ENCODE assay signal across 17 mouse cellular contexts in the genomic region with DNA sequence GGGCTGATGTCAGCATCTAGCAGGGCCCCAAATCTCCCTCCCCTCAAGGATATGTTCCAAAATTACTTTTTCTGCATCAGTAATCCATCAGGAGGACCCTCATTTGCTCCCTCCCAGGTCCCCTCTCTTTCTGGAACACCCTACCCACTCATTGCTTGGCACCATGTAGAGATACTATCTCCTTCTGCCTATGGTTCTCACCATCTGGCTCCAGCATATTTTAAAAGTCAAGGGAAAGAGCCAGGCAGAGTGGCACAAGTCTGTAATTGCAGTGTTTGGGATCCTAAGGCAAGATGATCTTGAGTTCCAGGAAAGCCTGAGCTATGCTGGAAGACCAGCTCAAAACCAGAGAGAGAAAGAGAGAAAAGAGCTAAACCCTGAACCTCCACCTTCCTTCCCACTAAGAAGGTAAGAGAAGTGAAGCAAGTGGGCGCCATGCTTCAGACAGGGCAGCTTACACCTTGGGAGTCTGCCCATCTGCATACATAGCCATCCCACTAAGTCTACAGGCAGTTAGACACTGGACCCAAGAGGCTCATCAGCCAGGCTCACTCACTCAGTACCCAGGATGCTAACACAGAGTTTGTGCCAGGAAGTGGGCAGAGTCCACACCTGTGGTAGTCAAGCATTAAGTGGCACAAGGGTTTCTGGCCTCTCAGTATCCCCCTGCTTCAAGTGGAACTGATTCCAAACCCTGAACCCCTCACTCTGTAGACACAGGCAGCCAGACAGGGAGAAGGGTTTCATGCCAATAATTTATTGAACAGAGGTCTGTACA. TPM values are rescaled to one million over a fixed set of nuclear protein-coding genes. Genes with fewer than 3 reads are reported as not detected.
A peak's percentile ranks its signal among the peaks of the same experiment; 100 is the strongest.
DNase-seq lines count a peak whose midpoint lies in the region; ATAC-seq and TF ChIP-seq lines count a peak whose summit lies in the region.
"Had no signal": no experiment of that assay in that cellular context is flagged by ENCODE, and none has a peak within 500 bp of the region (broad histone marks: within the 10 kb centered on the region; RNA-seq: fewer than 3 reads in every experiment).

No protein-coding gene starts in this region.

- peaks cover 91% of the 10 kb centered on the region for H3K36me3 ChIP-seq in hindbrain, embryonic 13.5 days
- H3K36me3 ChIP-seq in hindbrain, embryonic 12.5 days = peaks cover 88% of the 10 kb centered on the region
- peaks cover 85 to 97% of the 10 kb centered on the region in 2 experiments for H3K36me3 ChIP-seq in CH12.LX (replicated peaks in 1 of 2; ENCODE audit: control insufficient read depth in 1 of 2, insufficient read depth in 1 of 2, low read length in 1 of 2)

- H3K4me3 ChIP-seq in hindbrain, embryonic 13.5 days = no peak overlapping the region
- no peak overlapping the region for H3K4me3 ChIP-seq in hindbrain, embryonic 12.5 days
- no peak overlapping the region for H3K4me3 ChIP-seq in layer of hippocampus, adult 2 months
- H3K4me3 ChIP-seq in CH12.LX (replicated peaks in 1 of 3; ENCODE audit: low read depth in 2 of 3, low read length in 2 of 3, poor library complexity in 1 of 3) = no peak overlapping the region
- H3K4me3 ChIP-seq in cortical plate, adult 2 months (ENCODE audit: insufficient read depth, low read length) = no peak overlapping the region
- H3K4me3 ChIP-seq: forebrain, embryonic 12.5 days; gastrocnemius, adult 2 months; hindbrain, embryonic 15.5 days; midbrain, embryonic 10.5 days had no signal

- no peak for DNase-seq in layer of hippocampus, adult 2 months (ENCODE audit: low spot score in 2 of 2)
- DNase-seq in layer of hippocampus, adult 8-10 months (ENCODE audit: low spot score in 2 of 2) = no peak
- no peak for DNase-seq in CH12.LX (ENCODE audit: extremely low read depth)
- no peak for DNase-seq in embryo, embryonic 11 days
- DNase-seq in ovary, postnatal 14 days (ENCODE audit: low spot score) = no peak
- DNase-seq: adrenal gland, postnatal 10 days; cerebellum, adult 8-10 months; gastrocnemius, adult 2 months; heart, postnatal 36 days; liver, postnatal 0 days had no signal

- TF ChIP-seq EP300 in CH12.LX (IDR thresholded peaks at IDR 0.05; ENCODE audit: low read length) = no peak

- no peak overlapping the region for H3K4me2 ChIP-seq in hindbrain, embryonic 13.5 days
- no peak overlapping the region for H3K4me2 ChIP-seq in hindbrain, embryonic 12.5 days (replicated peaks)
- no peak overlapping the region for H3K4me2 ChIP-seq in CH12.LX (ENCODE audit: insufficient read depth, low read depth, poor library complexity, severe bottlenecking)
- H3K4me2 ChIP-seq: forebrain, embryonic 12.5 days; hindbrain, embryonic 15.5 days had no signal

- in situ Hi-C loops in CH12.LX (cut with MboI; ENCODE audit: low pct_ligation_motif_present, low pct_unique_long_range_greater_than_20kb, low sequenced_read_pairs) = no loop called here

- H3K9ac ChIP-seq in hindbrain, embryonic 13.5 days = 0 out of 2 replicates have a peak overlapping the region, but pooled peaks have one; percentile 2
- no peak overlapping the region for H3K9ac ChIP-seq in hindbrain, embryonic 12.5 days
- no peak overlapping the region for H3K9ac ChIP-seq in CH12.LX (ENCODE audit: insufficient read depth, low read depth)
- H3K9ac ChIP-seq: forebrain, embryonic 12.5 days; hindbrain, embryonic 15.5 days; liver, postnatal 0 days had no signal

- no peak overlapping the region for H3K27ac ChIP-seq in hindbrain, embryonic 13.5 days
- no peak overlapping the region; the same call in 1 of the 2 replicates for H3K27ac ChIP-seq in hindbrain, embryonic 12.5 days
- peak overlapping the region; percentile 76 for H3K27ac ChIP-seq in layer of hippocampus, adult 2 months
- H3K27ac ChIP-seq in CH12.LX (ENCODE audit: insufficient read depth, low read depth) = no peak overlapping the region
- no peak overlapping the region for H3K27ac ChIP-seq in cortical plate, adult 2 months (ENCODE audit: insufficient read depth, low read length)
- H3K27ac ChIP-seq: forebrain, embryonic 12.5 days; hindbrain, embryonic 15.5 days; midbrain, embryonic 10.5 days had no signal

- dilution Hi-C loops in CH12.LX (cut with MboI; ENCODE audit: extremely low pct_ligation_motif_present, extremely low pct_unique_long_range_greater_than_20kb, low sequenced_read_pairs) = no loop called here

- no peaks in the 10 kb centered on the region for H3K27me3 ChIP-seq in hindbrain, embryonic 13.5 days
- H3K27me3 ChIP-seq in hindbrain, embryonic 12.5 days = no peaks in the 10 kb centered on the region
- no peaks in the 10 kb centered on the region for H3K27me3 ChIP-seq in CH12.LX (replicated peaks)
- H3K27me3 ChIP-seq: forebrain, embryonic 12.5 days; hindbrain, embryonic 15.5 days had no signal

- TF ChIP-seq RAD21 in CH12.LX (IDR thresholded peaks at IDR 0.05; ENCODE audit: low read depth, low read length) = no peak

- no peaks in the 10 kb centered on the region; the same call in 1 of the 2 replicates for H3K79me2 ChIP-seq in CH12.LX (replicated peaks; ENCODE audit: control insufficient read depth, extremely low read depth, insufficient read depth, poor library complexity, severe bottlenecking)

- H3K9me3 ChIP-seq in hindbrain, embryonic 13.5 days = no peaks in the 10 kb centered on the region
- no peaks in the 10 kb centered on the region for H3K9me3 ChIP-seq in hindbrain, embryonic 12.5 days (replicated peaks)
- no peaks in the 10 kb centered on the region for H3K9me3 ChIP-seq in CH12.LX (replicated peaks; ENCODE audit: low read length)
- H3K9me3 ChIP-seq: forebrain, embryonic 12.5 days; hindbrain, embryonic 15.5 days; midbrain, embryonic 10.5 days had no signal

- TF ChIP-seq CTCF in layer of hippocampus, adult 2 months (conservative IDR thresholded peaks at IDR 0.05) = no peak
- no peak for TF ChIP-seq CTCF in CH12.LX (conservative IDR thresholded peaks at IDR 0.05 in 1 of 2, IDR thresholded peaks at IDR 0.05 in 1 of 2; ENCODE audit: low read depth in 2 of 2, low read length in 2 of 2)
- no peak for TF ChIP-seq CTCF in cortical plate, adult 2 months (IDR thresholded peaks at IDR 0.05; ENCODE audit: extremely low read depth, insufficient read depth, low read length)

- 96% methylated on average over 1 of the region's 1 CpGs for WGBS in hindbrain, embryonic 13.5 days
- 92% methylated on average over 1 of the region's 1 CpGs for WGBS in hindbrain, embryonic 12.5 days

- peaks cover under 1% of the 10 kb centered on the region for H3K4me1 ChIP-seq in hindbrain, embryonic 13.5 days (replicated peaks)
- H3K4me1 ChIP-seq in hindbrain, embryonic 12.5 days = peaks cover 2% of the 10 kb centered on the region
- peaks cover 4 to 5% of the 10 kb centered on the region in 2 experiments; a peak in 3 of 4 replicates for H3K4me1 ChIP-seq in CH12.LX (ENCODE audit: control insufficient read depth in 1 of 2, insufficient read depth in 2 of 2)
- H3K4me1 ChIP-seq in cortical plate, adult 2 months (ENCODE audit: control insufficient read depth, insufficient read depth, low read length) = 0 out of 2 replicates have a peak, but pooled peaks cover 3% of the 10 kb centered on the region

- peak; percentile 14; the same call in 1 of the 2 replicates for TF ChIP-seq POLR2A in CH12.LX (IDR thresholded peaks at IDR 0.05; ENCODE audit: low read depth, low read length)
- 0 out of 2 replicates have a peak, but pooled peaks have one; percentile 15 for TF ChIP-seq POLR2A in cortical plate, adult 2 months (IDR thresholded peaks at IDR 0.05; ENCODE audit: extremely low read depth, insufficient read depth, low read length)

- ATAC-seq in hindbrain, embryonic 13.5 days (ENCODE audit: low FRiP score) = no peak
- no peak for ATAC-seq in hindbrain, embryonic 12.5 days (ENCODE audit: low FRiP score)
- ATAC-seq: liver, postnatal 0 days; lung, postnatal 0 days had no signal

RNA-seq across cellular contexts. Expression of a gene that starts 6.5 kb away (rescaled TPM):
- polyA plus RNA-seq in hindbrain, embryonic 13.5 days (2015; fragmentation: Nextera tagmentation; extraction: Ambion mirVana) = 1.6 and 1.9 TPM in 2 replicates
- polyA plus RNA-seq in hindbrain, embryonic 12.5 days (2016; fragmentation: Nextera tagmentation; extraction: Ambion mirVana) = 2.3 and 2.9 TPM in 2 replicates
- 10 to 100 TPM; 10.5 to 12.7 TPM for total RNA-seq in layer of hippocampus, adult 2 months (2021)
- 10 to 100 TPM; 11.2 to 12.5 (median 11.7) TPM for total RNA-seq in layer of hippocampus, adult 8-10 months (2022)
- total RNA-seq in CH12.LX (2012; rRNA removed) = 6.5 and 7.4 TPM in 2 replicates
- total RNA-seq in CH12.LX (2014; rRNA removed) = 2.0 and 2.2 TPM in 2 replicates
- polyA plus RNA-seq in CH12.LX (2012; ENCODE audit: insufficient read length, low read depth) = 6.5 and 7.0 TPM in 2 replicates
- polyA plus RNA-seq in cortical plate, adult 2 months (2012; rRNA removed) = 7.4 and 8.0 TPM in 2 replicates

RNA-seq across cellular contexts. Expression of a gene that starts 7.3 kb away (rescaled TPM):
- polyA plus RNA-seq in hindbrain, embryonic 13.5 days (2015; fragmentation: Nextera tagmentation; extraction: Ambion mirVana) = 14.0 and 15.4 TPM in 2 replicates
- polyA plus RNA-seq in hindbrain, embryonic 12.5 days (2016; fragmentation: Nextera tagmentation; extraction: Ambion mirVana) = 11.9 and 13.9 TPM in 2 replicates
- 10 to 100 TPM; 23.7 to 24.1 TPM for total RNA-seq in layer of hippocampus, adult 2 months (2021)
- 10 to 100 TPM; 22.0 to 28.9 (median 26.5) TPM for total RNA-seq in layer of hippocampus, adult 8-10 months (2022)
- total RNA-seq in CH12.LX (2012; rRNA removed) = 11.7 and 12.1 TPM in 2 replicates
- total RNA-seq in CH12.LX (2014; rRNA removed) = 10.7 and 13.9 TPM in 2 replicates
- polyA plus RNA-seq in CH12.LX (2012; ENCODE audit: insufficient read length, low read depth) = 10.2 and 10.6 TPM in 2 replicates
- 22.7 and 25.7 TPM in 2 replicates for polyA plus RNA-seq in cortical plate, adult 2 months (2012; rRNA removed)

RNA-seq across cellular contexts. Expression of a gene that starts 9.9 kb away (rescaled TPM):
- 13.9 and 14.6 TPM in 2 replicates for polyA plus RNA-seq in hindbrain, embryonic 13.5 days (2015; fragmentation: Nextera tagmentation; extraction: Ambion mirVana)
- 17.2 and 19.6 TPM in 2 replicates for polyA plus RNA-seq in hindbrain, embryonic 12.5 days (2016; fragmentation: Nextera tagmentation; extraction: Ambion mirVana)
- total RNA-seq in layer of hippocampus, adult 2 months (2021) = 100 to 1,000 TPM; 206 to 220 TPM
- total RNA-seq in layer of hippocampus, adult 8-10 months (2022) = 100 to 1,000 TPM; 198 to 216 (median 204) TPM
- total RNA-seq in CH12.LX (2012; rRNA removed) = 47.5 and 55.1 TPM in 2 replicates
- total RNA-seq in CH12.LX (2014; rRNA removed) = 44.1 and 45.8 TPM in 2 replicates
- polyA plus RNA-seq in CH12.LX (2012; ENCODE audit: insufficient read length, low read depth) = 72.2 and 76.1 TPM in 2 replicates
- polyA plus RNA-seq in cortical plate, adult 2 months (2012; rRNA removed) = 287 and 292 TPM in 2 replicates

RNA-seq across cellular contexts. Expression of a gene that starts 22.8 kb away (rescaled TPM):
- 4.0 and 4.2 TPM in 2 replicates for polyA plus RNA-seq in hindbrain, embryonic 13.5 days (2015; fragmentation: Nextera tagmentation; extraction: Ambion mirVana)
- 10.4 and 13.6 TPM in 2 replicates for polyA plus RNA-seq in hindbrain, embryonic 12.5 days (2016; fragmentation: Nextera tagmentation; extraction: Ambion mirVana)
- total RNA-seq in layer of hippocampus, adult 2 months (2021) = 10 to 100 TPM; 40.3 to 45.1 TPM
- total RNA-seq in layer of hippocampus, adult 8-10 months (2022) = 10 to 100 TPM; 39.0 to 61.0 (median 49.4) TPM
- total RNA-seq in CH12.LX (2012; rRNA removed) (13.0 and 13.2 TPM in 2 replicates), CH12.LX (2014; rRNA removed) (6.1 and 7.1 TPM in 2 replicates)
- 15.2 and 15.4 TPM in 2 replicates for polyA plus RNA-seq in CH12.LX (2012; ENCODE audit: insufficient read length, low read depth)
- 47.2 and 48.6 TPM in 2 replicates for polyA plus RNA-seq in cortical plate, adult 2 months (2012; rRNA removed)

RNA-seq across cellular contexts. Expression of a gene that starts 39.8 kb away (rescaled TPM):
- 36.9 and 42.4 TPM in 2 replicates for polyA plus RNA-seq in hindbrain, embryonic 13.5 days (2015; fragmentation: Nextera tagmentation; extraction: Ambion mirVana)
- 41.1 and 42.4 TPM in 2 replicates for polyA plus RNA-seq in hindbrain, embryonic 12.5 days (2016; fragmentation: Nextera tagmentation; extraction: Ambion mirVana)
- total RNA-seq in layer of hippocampus, adult 2 months (2021) = 100 to 1,000 TPM; 218 to 225 TPM
- total RNA-seq in layer of hippocampus, adult 8-10 months (2022) = 100 to 1,000 TPM; 196 to 252 (median 228) TPM
- total RNA-seq in CH12.LX (2012; rRNA removed) = 17.5 and 21.7 TPM in 2 replicates
- 2.2 and 2.5 TPM in 2 replicates for total RNA-seq in CH12.LX (2014; rRNA removed)
- 31.2 and 34.5 TPM in 2 replicates for polyA plus RNA-seq in CH12.LX (2012; ENCODE audit: insufficient read length, low read depth)
- polyA plus RNA-seq in cortical plate, adult 2 months (2012; rRNA removed) = 89.6 and 94.1 TPM in 2 replicates
